Mouse (Mus musculus) brain, embryonic 14.5 days (tissue): ENCODE measurements at regions not wholly inside any gene's neighbourhood (a gene's known extent, or its start where the extent isn't known, plus 50 kb on each side); places are given as distances from the start of the nearest gene placed in this dataset.
A peak's percentile ranks its signal among the peaks of the same experiment; 100 is the strongest.

ENCODE experiments used
- CTCF ChIP-seq: fragments of 200-500 bp; IDR thresholded peaks from 2 replicates; pipeline ENCODE4 v1.5.1; 2012; ENCODE audit warnings: inconsistent platforms, mild to moderate bottlenecking, moderate library complexity, borderline replicate concordance; ENCODE audit not compliant: insufficient read depth, insufficient read length; ENCODE audit errors: extremely low read depth
- POLR2A ChIP-seq: fragments of 200-500 bp; IDR thresholded peaks from 2 replicates; pipeline ENCODE4 v1.6.1; 2012; ENCODE audit warnings: mild to moderate bottlenecking, inconsistent platforms, borderline replicate concordance; ENCODE audit not compliant: poor library complexity, insufficient read depth, insufficient read length, severe bottlenecking; ENCODE audit errors: extremely low read depth

- TF ChIP-seq CTCF (peak; percentile 72; the same call in 1 of the 2 replicates), POLR2A (no peak)
Observed at GRCm38 (mm10) chr7:68580650-68581049, 168.4 kb downstream of the Arrdc4 start.
